Mouse (Mus musculus) midbrain, embryonic 12.5 days (tissue): ENCODE results near the gene Prss27. TPM values are rescaled to one million over a fixed set of nuclear protein-coding genes. Genes with fewer than 3 reads are reported as not detected.

Source experiments
- ATAC-seq: fragments of 200-750 bp; cut with Nextera tagmentation; 2 replicates; pipeline ENCODE4 v1.8.0; 2017; ENCODE audit warnings: low read depth, moderate TSS enrichment, moderate library complexity; ENCODE audit not compliant: low FRiP score
- H3K27ac ChIP-seq: fragments of 300-500 bp; sonication (generic); replicated peaks from 2 replicates; pipeline ENCODE4 v1.5.1; 2016; ENCODE audit warnings: mild to moderate bottlenecking
- H3K27me3 ChIP-seq: fragments of 300-500 bp; sonication (generic); 2 replicates; pipeline ENCODE4 v1.6.1; 2016; ENCODE audit warnings: mild to moderate bottlenecking
- H3K36me3 ChIP-seq: fragments of 300-500 bp; sonication (generic); 2 replicates; pipeline ENCODE4 v1.6.1; 2016
- H3K4me1 ChIP-seq: fragments of 300-500 bp; sonication (generic); 2 replicates; pipeline ENCODE4 v1.6.1; 2016
- H3K4me2 ChIP-seq: fragments of 300-500 bp; sonication (generic); replicated peaks from 2 replicates; pipeline ENCODE4 v1.6.1; 2016; ENCODE audit warnings: mild to moderate bottlenecking, moderate library complexity
- H3K4me3 ChIP-seq: fragments of 300-500 bp; sonication (generic); 2 replicates; pipeline ENCODE4 v1.5.1; 2016; ENCODE audit warnings: mild to moderate bottlenecking
- H3K9ac ChIP-seq: fragments of 300-500 bp; sonication (generic); replicated peaks from 2 replicates; pipeline ENCODE4 v1.6.1; 2016; ENCODE audit warnings: mild to moderate bottlenecking, moderate library complexity
- H3K9me3 ChIP-seq: fragments of 300-500 bp; sonication (generic); 2 replicates; pipeline ENCODE4 v1.6.1; 2016; ENCODE audit warnings: mild to moderate bottlenecking
- WGBS: fragments of 180-500 bp; shearing (Covaris S2); methylation state at CpG from one replicate; pipeline ENCODE4 v1.1.7; 2016; 5-methylcytosine and 5-hydroxymethylcytosine counted together
- polyA plus RNA-seq: library from polyadenylated mRNA; unstranded; fragments of >200 nt; fragmentation: Nextera tagmentation; extraction: Ambion mirVana; gene quantifications from 2 replicates; pipeline ENCODE4 v1.2.1, GENCODE M21; 2016

The Prss27 gene
- polyA plus RNA-seq, 1 experiment from 2014 or later, result 0.19 TPM

- no peak for ATAC-seq
- no peaks in the 10 kb centered on the region for H3K36me3 ChIP-seq
- no peak overlapping the region for H3K27ac ChIP-seq
- H3K9ac ChIP-seq, result no peak overlapping the region
- WGBS, result 78% methylated on average over 6 of the region's 6 CpGs
- 0 out of 2 replicates have a peak, but pooled peaks cover 2% of the 10 kb centered on the region for H3K9me3 ChIP-seq
- H3K4me2 ChIP-seq, result no peak overlapping the region
- no peak overlapping the region for H3K4me3 ChIP-seq
- H3K27me3 ChIP-seq, result no peaks in the 10 kb centered on the region
- H3K4me1 ChIP-seq, result no peaks in the 10 kb centered on the region
These were observed 990 bp upstream of the Prss27 start for GRCm38 (mm10) chr17:24036954-24037353.

- no peak overlapping the region for H3K9ac ChIP-seq
- 0 out of 2 replicates have a peak, but pooled peaks cover 2% of the 10 kb centered on the region for H3K9me3 ChIP-seq
- H3K4me3 ChIP-seq, result no peak overlapping the region
- H3K27ac ChIP-seq, result no peak overlapping the region
- ATAC-seq, result no peak
- H3K4me2 ChIP-seq, result no peak overlapping the region
- no peaks in the 10 kb centered on the region for H3K27me3 ChIP-seq
- H3K4me1 ChIP-seq, result no peaks in the 10 kb centered on the region
- H3K36me3 ChIP-seq, result no peaks in the 10 kb centered on the region
- 85% methylated on average over 13 of the region's 13 CpGs for whole genome bisulfite sequencing
These were observed 584 bp upstream of the Prss27 start for GRCm38 (mm10) chr17:24037360-24037759.

GRCm38 (mm10) chr17:24044482-24044881 is 6.5 kb downstream of the Prss27 start:
- H3K9ac ChIP-seq, result no peak overlapping the region
- 59% methylated on average over 5 of the region's 5 CpGs for whole genome bisulfite sequencing
- H3K4me1 ChIP-seq, result no peaks in the 10 kb centered on the region
- H3K27me3 ChIP-seq, result no peaks in the 10 kb centered on the region
- H3K36me3 ChIP-seq, result peaks cover 29% of the 10 kb centered on the region
- 0 out of 2 replicates have a peak, but pooled peaks cover 2% of the 10 kb centered on the region for H3K9me3 ChIP-seq
- H3K4me3 ChIP-seq, result no peak overlapping the region
- H3K4me2 ChIP-seq, result no peak overlapping the region
- H3K27ac ChIP-seq, result no peak overlapping the region
- no peak for ATAC-seq

- H3K4me3 ChIP-seq, result no peak overlapping the region
- H3K4me2 ChIP-seq, result no peak overlapping the region
- WGBS, result 83% methylated on average over 10 of the region's 10 CpGs
- ATAC-seq, result no peak
- no peaks in the 10 kb centered on the region for H3K9me3 ChIP-seq
- H3K27me3 ChIP-seq, result no peaks in the 10 kb centered on the region
- no peak overlapping the region for H3K9ac ChIP-seq
- H3K4me1 ChIP-seq, result no peaks in the 10 kb centered on the region
- peaks cover 40% of the 10 kb centered on the region for H3K36me3 ChIP-seq
- no peak overlapping the region for H3K27ac ChIP-seq
These were observed 7.7 kb downstream of the Prss27 start for GRCm38 (mm10) chr17:24045608-24046007.

- 55% methylated on average over 5 of the region's 5 CpGs for WGBS
- Histone ChIP-seq H3K27ac (no peak overlapping the region), H3K4me2 (no peak overlapping the region), H3K4me1 (no peaks in the 10 kb centered on the region), H3K9ac (no peak overlapping the region), H3K36me3 (peaks cover 44% of the 10 kb centered on the region), H3K9me3 (no peaks in the 10 kb centered on the region), H3K4me3 (no peak overlapping the region), H3K27me3 (no peaks in the 10 kb centered on the region)
- no peak for ATAC-seq
These were observed 8.1 kb downstream of the Prss27 start for GRCm38 (mm10) chr17:24046026-24046425.

- Histone ChIP-seq H3K9me3 (no peaks in the 10 kb centered on the region), H3K4me3 (no peak overlapping the region), H3K4me1 (no peaks in the 10 kb centered on the region), H3K27ac (no peak overlapping the region), H3K9ac (no peak overlapping the region), H3K36me3 (peaks cover 62% of the 10 kb centered on the region), H3K4me2 (no peak overlapping the region), H3K27me3 (no peaks in the 10 kb centered on the region)
- 91% methylated on average over 5 of the region's 5 CpGs for WGBS
- no peak for ATAC-seq
These were observed 10.1 kb downstream of the Prss27 start for GRCm38 (mm10) chr17:24048053-24048452.

GRCm38 (mm10) chr17:24049008-24049407 is 11.1 kb downstream of the Prss27 start:
- no peak overlapping the region for H3K9ac ChIP-seq
- H3K4me3 ChIP-seq, result no peak overlapping the region
- H3K9me3 ChIP-seq, result no peaks in the 10 kb centered on the region
- H3K4me2 ChIP-seq, result no peak overlapping the region
- 93% methylated on average over 8 of the region's 8 CpGs for WGBS
- H3K4me1 ChIP-seq, result no peaks in the 10 kb centered on the region
- ATAC-seq, result no peak
- H3K36me3 ChIP-seq, result peaks cover 72% of the 10 kb centered on the region
- H3K27me3 ChIP-seq, result no peaks in the 10 kb centered on the region
- no peak overlapping the region for H3K27ac ChIP-seq

- H3K27ac ChIP-seq, result no peak overlapping the region
- no peak overlapping the region for H3K4me2 ChIP-seq
- H3K27me3 ChIP-seq, result no peaks in the 10 kb centered on the region
- H3K4me3 ChIP-seq, result no peak overlapping the region
- H3K36me3 ChIP-seq, result peaks cover 82% of the 10 kb centered on the region
- no peaks in the 10 kb centered on the region for H3K9me3 ChIP-seq
- ATAC-seq, result no peak
- no peak overlapping the region for H3K9ac ChIP-seq
- 94% methylated on average over 14 of the region's 14 CpGs for WGBS
- H3K4me1 ChIP-seq, result no peaks in the 10 kb centered on the region
These were observed 19.0 kb downstream of the Prss27 start for GRCm38 (mm10) chr17:24056636-24057625.

GRCm38 (mm10) chr17:24057730-24058245 is 19.8 kb downstream of the Prss27 start:
- Histone ChIP-seq H3K27me3 (no peaks in the 10 kb centered on the region), H3K9ac (no peak overlapping the region), H3K4me3 (no peak overlapping the region), H3K9me3 (no peaks in the 10 kb centered on the region), H3K27ac (no peak overlapping the region), H3K36me3 (peaks cover 74% of the 10 kb centered on the region), H3K4me1 (no peaks in the 10 kb centered on the region), H3K4me2 (no peak overlapping the region)
- 93% methylated on average over 5 of the region's 5 CpGs for WGBS
- no peak for ATAC-seq

GRCm38 (mm10) chr17:24062459-24063155 is 24.7 kb downstream of the Prss27 start:
- Histone ChIP-seq H3K4me1 (no peaks in the 10 kb centered on the region), H3K9ac (no peak overlapping the region), H3K9me3 (no peaks in the 10 kb centered on the region), H3K4me3 (no peak overlapping the region), H3K36me3 (peaks cover 48% of the 10 kb centered on the region), H3K27me3 (no peaks in the 10 kb centered on the region), H3K4me2 (no peak overlapping the region), H3K27ac (no peak overlapping the region)
- ATAC-seq, result no peak
- 82% methylated on average over 4 of the region's 4 CpGs for WGBS

GRCm38 (mm10) chr17:24068271-24068670 is 30.3 kb downstream of the Prss27 start:
- H3K4me2 ChIP-seq, result no peak overlapping the region

GRCm38 (mm10) chr17:24069531-24069930 is 31.6 kb downstream of the Prss27 start:
- H3K4me2 ChIP-seq, result no peak overlapping the region
- peaks cover 20% of the 10 kb centered on the region; the same call in 1 of the 2 replicates for H3K36me3 ChIP-seq
- H3K27me3 ChIP-seq, result no peaks in the 10 kb centered on the region
- no peaks in the 10 kb centered on the region for H3K9me3 ChIP-seq
- peaks cover 10% of the 10 kb centered on the region for H3K4me1 ChIP-seq
- no peak overlapping the region for H3K4me3 ChIP-seq
- no peak overlapping the region for H3K9ac ChIP-seq
- no peak overlapping the region for H3K27ac ChIP-seq
- no peak for ATAC-seq
- 92% methylated on average over 3 of the region's 3 CpGs for WGBS

More at GRCm38 (mm10) chr17:24068271-24068670, 30.3 kb downstream of the Prss27 start:
- Histone ChIP-seq H3K27ac (no peak overlapping the region), H3K4me1 (peaks cover 10% of the 10 kb centered on the region), H3K9me3 (no peaks in the 10 kb centered on the region), H3K4me3 (no peak overlapping the region), H3K9ac (no peak overlapping the region), H3K27me3 (no peaks in the 10 kb centered on the region), H3K36me3 (peaks cover 28% of the 10 kb centered on the region; the same call in 1 of the 2 replicates)
- ATAC-seq, result no peak
- WGBS, result 90% methylated on average over 5 of the region's 5 CpGs
